Mouse (Mus musculus) megakaryocyte-erythroid progenitor cell, adult 5-6 weeks (primary cell): ENCODE data around the gene Olfr521. TPM values are rescaled to one million over a fixed set of nuclear protein-coding genes. Genes with fewer than 3 reads are reported as not detected.
"Not testable (repeated sequence)": the region's sequence is repeated elsewhere in the genome, so short reads cannot be mapped to it uniquely, and the experiment has no call there.

Experiments
- ATAC-seq: replicated peaks from 2 replicates; pipeline ENCODE4 v1.8.0; 2016; ENCODE audit warnings: mild to moderate bottlenecking, inconsistent platforms; ENCODE audit not compliant: severe bottlenecking, poor library complexity, low FRiP score, low TSS enrichment
- total RNA-seq, 2 experiments: library from RNA; stranded (forward) in 1 of 2; stranded (reverse) in 1 of 2; fragments of 200-1000, 215-1000 nt in 1 of 2; fragments of >200 nt in 1 of 2; fragmentation: Nextera tagmentation in 1 of 2; gene quantifications; 2 replicates each; pipeline ENCODE4 v1.2.3; 2014 to 2017

Gene Olfr521
- total RNA-seq, 2 experiments from 2014 or later = not detected

GRCm38 (mm10) chr7:99804033-99804432 is 40.7 kb downstream of the Olfr521 start:
- not testable (repeated sequence) for ATAC-seq

GRCm38 (mm10) chr7:99805340-99805739 is 42.0 kb downstream of the Olfr521 start:
- ATAC-seq = no peak

GRCm38 (mm10) chr7:99807043-99807442 is 43.7 kb downstream of the Olfr521 start:
- ATAC-seq = not testable (repeated sequence)

- ATAC-seq = no peak
Measured at GRCm38 (mm10) chr7:99810814-99811213, 47.5 kb downstream of the Olfr521 start.

GRCm38 (mm10) chr7:99811661-99812060 is 48.4 kb downstream of the Olfr521 start:
- ATAC-seq = no peak

DNA sequence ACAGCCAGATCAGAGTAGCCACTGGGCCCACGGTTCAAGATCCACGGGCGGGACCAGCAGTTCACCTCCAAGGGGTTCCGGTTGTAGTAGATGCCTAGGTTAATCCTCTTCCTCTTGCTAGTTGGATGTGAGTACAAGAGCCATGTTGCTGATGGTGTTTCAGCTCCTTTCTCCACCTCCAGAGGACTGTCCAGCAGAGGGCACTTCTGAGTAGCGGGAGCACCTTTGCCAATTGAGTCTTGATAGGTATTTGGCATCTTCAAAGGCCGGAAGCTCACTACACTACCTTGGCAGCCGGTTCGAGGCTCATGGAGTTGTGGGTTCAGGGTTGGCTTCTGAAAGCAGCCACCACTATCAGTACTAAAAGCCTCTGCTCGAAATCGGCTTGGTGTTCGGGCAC is 50.1 kb downstream of the Olfr521 start:
- peak; percentile 47; the same call in 1 of the 2 replicates for ATAC-seq

GRCm38 (mm10) chr7:99818181-99818725 is 54.9 kb downstream of the Olfr521 start:
- not testable (repeated sequence) for ATAC-seq

Other genes with a start within 250 kb of the Olfr521 start
- 59.0 and 91.0 TPM in 2 replicates for gene Arrb1, start 228.0 kb upstream of the Olfr521 start, total RNA-seq (2014; fragmentation: Nextera tagmentation)
- 70.4 and 96.2 TPM in 2 replicates for gene Arrb1, start 228.0 kb upstream of the Olfr521 start, total RNA-seq (2017)
- 0.35 TPM in 1 of 2 replicates, not detected in the other for gene Tpbgl, start 136.4 kb upstream of the Olfr521 start, total RNA-seq (2014; fragmentation: Nextera tagmentation)
- 0.05 TPM in 1 of 2 replicates, not detected in the other for gene Tpbgl, start 136.4 kb upstream of the Olfr521 start, total RNA-seq (2017)
- 0.64 TPM in 1 of 2 replicates, not detected in the other for gene Slco2b1, start 52.2 kb upstream of the Olfr521 start, total RNA-seq (2014; fragmentation: Nextera tagmentation)
- 0.11 TPM in 1 of 2 replicates, not detected in the other for gene Slco2b1, start 52.2 kb upstream of the Olfr521 start, total RNA-seq (2017)
- gene Olfr520, start 33.2 kb upstream of the Olfr521 start, total RNA-seq (2014; fragmentation: Nextera tagmentation) = not detected in 2 replicates
- gene Olfr520, start 33.2 kb upstream of the Olfr521 start, total RNA-seq (2017) = not detected in 2 replicates
- 3.9 and 8.1 TPM in 2 replicates for gene Neu3, start 64.9 kb downstream of the Olfr521 start, total RNA-seq (2014; fragmentation: Nextera tagmentation)
- 3.9 and 5.8 TPM in 2 replicates for gene Neu3, start 64.9 kb downstream of the Olfr521 start, total RNA-seq (2017)
- gene Xrra1, start 95.6 kb downstream of the Olfr521 start, total RNA-seq (2014; fragmentation: Nextera tagmentation) = 0.07 TPM in 1 of 2 replicates, not detected in the other
- gene Xrra1, start 95.6 kb downstream of the Olfr521 start, total RNA-seq (2017) = not detected in 2 replicates
- 93.4 and 132 TPM in 2 replicates for gene Spcs2, start 100.0 kb downstream of the Olfr521 start, total RNA-seq (2014; fragmentation: Nextera tagmentation)
- gene Spcs2, start 100.0 kb downstream of the Olfr521 start, total RNA-seq (2017) = 136 and 153 TPM in 2 replicates
- 5.3 and 10.4 TPM in 2 replicates for gene Rnf169, start 216.9 kb downstream of the Olfr521 start, total RNA-seq (2014; fragmentation: Nextera tagmentation)
- 7.8 and 14.8 TPM in 2 replicates for gene Rnf169, start 216.9 kb downstream of the Olfr521 start, total RNA-seq (2017)
- not detected in 2 replicates for gene Chrdl2, start 242.7 kb downstream of the Olfr521 start, total RNA-seq (2014; fragmentation: Nextera tagmentation)
- not detected in 2 replicates for gene Chrdl2, start 242.7 kb downstream of the Olfr521 start, total RNA-seq (2017)